Mouse (Mus musculus) ES-CJ7 (cell line): ENCODE measurements around the gene Olfr723.
"Not testable (repeated sequence)": the region's sequence is repeated elsewhere in the genome, so short reads cannot be mapped to it uniquely, and the experiment has no call there.

Experiments used
- DNase-seq: peaks from one replicate; pipeline ENCODE4 v3.0.0; 2011; ENCODE audit warnings: low read depth, low spot score

The Olfr723 gene

DNA sequence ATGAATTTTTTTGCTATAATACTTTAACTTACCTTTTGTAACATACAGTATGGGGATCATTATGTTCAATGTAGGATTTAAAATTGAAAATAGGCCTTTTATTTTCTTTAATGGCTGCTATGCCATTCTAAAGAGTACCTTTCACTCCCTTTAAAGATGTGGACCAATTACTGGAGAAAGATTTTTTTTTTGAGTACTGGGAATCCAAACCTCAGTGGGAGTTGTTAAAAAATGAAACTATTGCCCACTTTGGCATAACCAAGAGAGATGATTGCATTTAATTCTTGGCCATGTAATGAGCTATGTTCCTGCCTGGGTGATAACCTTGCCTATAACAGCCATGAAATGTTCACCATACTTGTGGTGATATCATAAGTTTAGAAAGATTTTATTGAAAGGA, at the start of gene Olfr723:
TSS of gene Olfr723 (minus strand) at position 101 of the 400 bp plus-strand sequence.
- DNase-seq: not testable (repeated sequence)

DNA sequence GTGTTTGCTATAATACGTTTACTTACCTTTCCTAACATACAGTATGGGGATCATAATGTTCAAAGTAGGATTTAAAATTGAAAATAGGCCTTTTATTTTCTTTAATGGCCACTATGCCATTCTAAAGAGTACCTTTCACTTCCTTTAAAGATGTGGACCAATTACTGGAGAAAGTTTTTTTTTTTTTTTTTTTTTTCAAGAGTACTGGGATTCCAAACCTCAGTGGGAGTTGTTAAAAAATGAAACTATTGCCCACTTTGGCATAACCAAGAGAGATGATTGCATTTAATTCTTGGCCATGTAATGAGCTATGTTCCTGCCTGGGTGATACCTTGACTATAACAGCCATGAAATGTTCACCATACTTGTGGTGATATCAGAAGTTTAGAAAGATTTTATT, 31.6 kb upstream of the Olfr723 start, which contains the start of gene Olfr724:
TSS of gene Olfr724 (minus strand) at position 101 of the 400 bp plus-strand sequence.
- DNase-seq: not testable (repeated sequence)

DNA sequence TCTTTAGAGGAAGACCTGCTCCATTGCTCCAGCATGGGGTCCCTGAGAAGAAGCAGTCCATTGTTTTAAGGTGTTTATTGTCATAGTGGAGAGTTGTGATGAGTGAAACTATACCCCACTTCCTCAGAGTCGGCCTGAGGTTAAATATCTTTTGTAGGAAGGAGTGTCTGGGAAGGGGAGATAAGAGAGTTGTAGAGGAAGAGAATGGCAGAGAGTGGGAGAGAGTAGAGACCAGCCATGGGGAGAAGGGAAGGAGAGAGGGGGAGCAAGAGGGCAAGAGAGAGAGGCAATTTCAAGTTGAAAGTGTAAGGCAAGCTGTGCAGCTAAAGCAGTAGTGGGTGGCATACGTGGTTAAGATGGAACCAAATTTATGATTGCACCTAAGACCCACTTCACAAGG, 24.3 kb upstream of the Olfr723 start:
- no peak for DNase-seq

DNA sequence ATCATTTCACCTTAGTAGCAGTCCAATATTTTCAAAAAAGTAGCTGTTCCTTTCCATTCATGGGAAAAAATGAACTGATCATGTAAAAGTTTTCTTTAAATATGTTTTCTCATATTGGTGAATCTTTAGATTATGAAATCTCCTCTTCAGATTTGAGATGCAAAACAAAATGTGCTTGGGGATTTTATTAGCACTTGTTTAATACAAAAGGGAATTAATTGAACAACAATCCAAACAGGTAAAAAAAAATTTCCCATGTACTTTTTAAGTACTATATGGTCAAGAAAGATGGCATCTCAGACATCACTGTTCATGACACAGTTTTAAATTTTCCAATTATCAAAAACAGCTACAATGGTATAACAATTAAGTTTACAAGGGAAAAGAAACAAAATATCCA, 29.7 kb downstream of the Olfr723 start, which contains the start of gene Olfr722:
TSS of gene Olfr722 (minus strand) at position 101 of the 400 bp plus-strand sequence.
- no peak for DNase-seq
